Mouse (Mus musculus) testis, adult 2 months (tissue): Measurements from ENCODE around the gene Tecr. TPM values are rescaled to one million over a fixed set of nuclear protein-coding genes. Genes with fewer than 3 reads are reported as not detected.

ENCODE experiments used
- H3K27ac ChIP-seq: fragments of 200-500 bp; 2 replicates; pipeline ENCODE4 v1.5.1; 2012; ENCODE audit warnings: low read depth, low read length; ENCODE audit not compliant: control insufficient read depth, insufficient read depth
- H3K27me3 ChIP-seq: fragments of 200-500 bp; 2 replicates; pipeline ENCODE4 v1.6.1; 2012; ENCODE audit warnings: mild to moderate bottlenecking, low read length, moderate library complexity; ENCODE audit not compliant: control insufficient read depth, insufficient read depth
- H3K36me3 ChIP-seq: fragments of 200-500 bp; 2 replicates; pipeline ENCODE4 v1.6.1; 2012; ENCODE audit warnings: mild to moderate bottlenecking, low read length; ENCODE audit not compliant: control insufficient read depth, insufficient read depth
- H3K4me1 ChIP-seq: fragments of 200-500 bp; 2 replicates; pipeline ENCODE4 v1.6.1; 2012; ENCODE audit warnings: low read length; ENCODE audit not compliant: control insufficient read depth, insufficient read depth
- H3K4me3 ChIP-seq: fragments of 200-500 bp; 2 replicates; pipeline ENCODE4 v1.5.1; 2012; ENCODE audit warnings: low read depth, mild to moderate bottlenecking, low read length, moderate library complexity, mixed read lengths; ENCODE audit not compliant: control insufficient read depth
- CTCF ChIP-seq: fragments of 200-500 bp; IDR thresholded peaks from 2 replicates; pipeline ENCODE4 v1.5.1; 2012; ENCODE audit warnings: low read depth, mild to moderate bottlenecking, inconsistent platforms, low read length, moderate library complexity; ENCODE audit not compliant: control insufficient read depth, insufficient read depth, insufficient replicate concordance
- POLR2A ChIP-seq: fragments of 200-500 bp; IDR thresholded peaks from 2 replicates; pipeline ENCODE4 v1.6.1; 2012; ENCODE audit warnings: low read depth, mild to moderate bottlenecking, inconsistent platforms, low read length, moderate library complexity; ENCODE audit not compliant: control insufficient read depth
- polyA plus RNA-seq: library from polyadenylated mRNA; depleted of rRNA; stranded (reverse); fragments of >200 nt; gene quantifications from 2 replicates; pipeline ENCODE4 v1.2.3, GENCODE M21; 2012

Gene Tecr
- polyA plus RNA-seq, 1 experiment: 159 TPM

GRCm38 (mm10) chr8:83587644-83588043, 20.1 kb downstream of the Tecr start:
- no peak overlapping the region for H3K27ac ChIP-seq
- TF ChIP-seq CTCF (no peak), POLR2A (no peak)
- no peaks in the 10 kb centered on the region for H3K27me3 ChIP-seq
- H3K4me3 ChIP-seq: no peak overlapping the region
- no peaks in the 10 kb centered on the region for H3K36me3 ChIP-seq
- no peaks in the 10 kb centered on the region for H3K4me1 ChIP-seq

GRCm38 (mm10) chr8:83585333-83585732, 22.4 kb downstream of the Tecr start:
- H3K27ac ChIP-seq: no peak overlapping the region
- H3K36me3 ChIP-seq: no peaks in the 10 kb centered on the region
- H3K27me3 ChIP-seq: no peaks in the 10 kb centered on the region
- no peak for TF ChIP-seq CTCF
- no peak for TF ChIP-seq POLR2A
- no peak overlapping the region for H3K4me3 ChIP-seq
- no peaks in the 10 kb centered on the region; the same call in 1 of the 2 replicates for H3K4me1 ChIP-seq

GRCm38 (mm10) chr8:83584771-83585170, 23.0 kb downstream of the Tecr start:
- TF ChIP-seq POLR2A (no peak), CTCF (no peak)
- Histone ChIP-seq H3K4me3 (no peak overlapping the region), H3K4me1 (no peaks in the 10 kb centered on the region; the same call in 1 of the 2 replicates), H3K36me3 (no peaks in the 10 kb centered on the region), H3K27me3 (no peaks in the 10 kb centered on the region), H3K27ac (no peak overlapping the region)

GRCm38 (mm10) chr8:83583236-83583635, 24.5 kb downstream of the Tecr start:
- Histone ChIP-seq H3K27ac (no peak overlapping the region), H3K4me3 (no peak overlapping the region), H3K27me3 (no peaks in the 10 kb centered on the region), H3K36me3 (no peaks in the 10 kb centered on the region), H3K4me1 (peaks cover 3% of the 10 kb centered on the region)
- TF ChIP-seq CTCF (no peak), POLR2A (no peak)

- no peaks in the 10 kb centered on the region for H3K27me3 ChIP-seq
- no peak overlapping the region for H3K4me3 ChIP-seq
- H3K36me3 ChIP-seq: no peaks in the 10 kb centered on the region
- no peak overlapping the region for H3K27ac ChIP-seq
- TF ChIP-seq CTCF (no peak), POLR2A (no peak)
- H3K4me1 ChIP-seq: peaks cover 3% of the 10 kb centered on the region
Measured at GRCm38 (mm10) chr8:83582226-83582625, 25.5 kb downstream of the Tecr start.

- Histone ChIP-seq H3K4me1 (peaks cover 5% of the 10 kb centered on the region), H3K36me3 (no peaks in the 10 kb centered on the region), H3K27ac (no peak overlapping the region), H3K4me3 (no peak overlapping the region), H3K27me3 (no peaks in the 10 kb centered on the region)
- TF ChIP-seq CTCF: no peak
- no peak for TF ChIP-seq POLR2A
Measured at GRCm38 (mm10) chr8:83580826-83581225, 26.9 kb downstream of the Tecr start.

GRCm38 (mm10) chr8:83579676-83580075, 28.1 kb downstream of the Tecr start:
- Histone ChIP-seq H3K4me1 (peaks cover 5% of the 10 kb centered on the region), H3K27ac (no peak overlapping the region), H3K27me3 (no peaks in the 10 kb centered on the region), H3K4me3 (no peak overlapping the region), H3K36me3 (no peaks in the 10 kb centered on the region)
- TF ChIP-seq POLR2A (no peak), CTCF (no peak)
